Mouse (Mus musculus) limb, embryonic 12.5 days (tissue): ENCODE measurements around the gene Oma1. TPM values are rescaled to one million over a fixed set of nuclear protein-coding genes. Genes with fewer than 3 reads are reported as not detected.

Experiments
- ATAC-seq: fragments of 200-750 bp; cut with Nextera tagmentation; 2 replicates; pipeline ENCODE4 v1.8.0; 2017; ENCODE audit warnings: low read depth, moderate TSS enrichment; ENCODE audit not compliant: insufficient number of reproducible peaks, insufficient read depth, low FRiP score, low TSS enrichment
- H3K27ac ChIP-seq: fragments of 300-500 bp; sonication (generic); 2 replicates; pipeline ENCODE4 v1.5.1; 2016; ENCODE audit warnings: mild to moderate bottlenecking, moderate library complexity
- H3K27me3 ChIP-seq: fragments of 300-500 bp; sonication (generic); 2 replicates; pipeline ENCODE4 v1.6.1; 2016; ENCODE audit warnings: mild to moderate bottlenecking, moderate library complexity
- H3K36me3 ChIP-seq: fragments of 300-500 bp; sonication (generic); 2 replicates; pipeline ENCODE4 v1.6.1; 2016; ENCODE audit warnings: mild to moderate bottlenecking, moderate library complexity
- H3K4me1 ChIP-seq: fragments of 300-500 bp; sonication (generic); replicated peaks from 2 replicates; pipeline ENCODE4 v1.6.1; 2016
- H3K4me2 ChIP-seq: fragments of 300-500 bp; sonication (generic); 2 replicates; pipeline ENCODE4 v1.6.1; 2016; ENCODE audit warnings: mild to moderate bottlenecking, moderate library complexity
- H3K4me3 ChIP-seq: fragments of 300-500 bp; sonication (generic); replicated peaks from 2 replicates; pipeline ENCODE4 v1.5.1; 2016; ENCODE audit warnings: mild to moderate bottlenecking
- H3K9ac ChIP-seq: fragments of 300-500 bp; sonication (generic); replicated peaks from 2 replicates; pipeline ENCODE4 v1.6.1; 2016; ENCODE audit warnings: mild to moderate bottlenecking, moderate library complexity
- H3K9me3 ChIP-seq: fragments of 300-500 bp; sonication (generic); 2 replicates; pipeline ENCODE4 v1.6.1; 2016; ENCODE audit warnings: mild to moderate bottlenecking, moderate library complexity
- WGBS: fragments of 180-500 bp; shearing (Covaris S2); methylation state at CpG from one replicate; pipeline ENCODE4 v1.1.7; 2016; 5-methylcytosine and 5-hydroxymethylcytosine counted together
- polyA plus RNA-seq: library from polyadenylated mRNA; unstranded; fragments of >200 nt; fragmentation: Nextera tagmentation; extraction: Ambion mirVana; gene quantifications from 2 replicates; pipeline ENCODE4 v1.2.1, GENCODE M21; 2016

Gene Oma1
- polyA plus RNA-seq, result 16.3 and 17.6 TPM in 2 replicates

DNA sequence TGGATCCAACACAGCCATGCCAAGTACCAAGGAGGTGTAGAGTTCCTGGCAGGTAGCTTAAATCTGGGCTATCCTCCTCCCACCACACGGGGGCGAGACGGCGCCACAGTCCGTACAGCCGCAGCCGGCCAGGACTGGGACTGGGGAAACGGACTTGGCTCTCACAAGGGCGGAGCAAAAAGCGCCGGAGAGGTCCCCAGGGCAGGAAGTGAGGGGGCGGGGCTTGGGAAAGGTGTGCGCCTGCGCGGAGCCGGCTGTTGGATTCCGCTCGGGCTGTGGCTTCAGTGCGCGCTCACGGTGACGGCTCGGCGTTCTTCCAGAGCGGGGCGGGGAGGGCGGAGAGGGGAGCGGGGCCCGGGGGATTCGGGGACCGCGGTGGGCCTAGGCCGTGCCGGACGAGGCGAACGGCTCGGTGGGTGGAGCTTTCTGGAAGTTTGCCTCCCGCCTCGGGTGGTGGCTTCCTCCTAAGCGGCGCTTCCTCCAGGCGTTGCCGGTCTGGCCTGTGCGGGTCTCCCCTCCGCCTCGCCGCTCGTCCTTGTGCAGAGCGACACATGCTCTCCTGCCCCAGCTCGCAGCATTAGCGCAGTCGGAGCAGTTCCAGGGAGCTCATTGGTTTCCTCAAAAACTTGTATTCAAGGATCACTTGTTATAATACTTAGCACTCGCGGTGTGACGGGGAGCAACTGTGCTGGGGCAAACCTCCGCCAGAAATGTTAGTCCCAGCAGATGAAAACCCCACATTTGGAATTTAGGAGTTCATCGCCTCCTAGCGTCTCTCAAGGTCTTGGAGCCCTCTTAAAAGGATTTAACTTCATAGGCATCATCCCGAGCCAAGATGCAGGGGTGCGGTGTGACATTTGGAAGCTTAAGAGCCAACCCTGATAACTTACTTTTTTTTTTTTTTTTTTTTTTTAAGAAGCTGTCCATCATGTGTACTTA, at the start of gene Oma1:
Oma1 (plus strand) TSS at position 226 of the 939 bp plus-strand sequence.
- peak within 1 kb of the TSS; percentile 63 for H3K4me3 ChIP-seq
- H3K27ac ChIP-seq, result peak within 1 kb of the TSS; percentile 96
- 0 out of 2 replicates have a peak, but pooled peaks cover 4% of the 10 kb centered on the region for H3K4me1 ChIP-seq
- peak; percentile 99 for ATAC-seq
- H3K9ac ChIP-seq, result peak within 1 kb of the TSS; percentile 82
- no peaks in the 10 kb centered on the region for H3K27me3 ChIP-seq
- no peaks in the 10 kb centered on the region for H3K36me3 ChIP-seq
- H3K4me2 ChIP-seq, result peak within 1 kb of the TSS; percentile 56
- whole genome bisulfite sequencing, result under 1% methylated on average over 56 of the region's 61 CpGs
- no peaks in the 10 kb centered on the region for H3K9me3 ChIP-seq

DNA sequence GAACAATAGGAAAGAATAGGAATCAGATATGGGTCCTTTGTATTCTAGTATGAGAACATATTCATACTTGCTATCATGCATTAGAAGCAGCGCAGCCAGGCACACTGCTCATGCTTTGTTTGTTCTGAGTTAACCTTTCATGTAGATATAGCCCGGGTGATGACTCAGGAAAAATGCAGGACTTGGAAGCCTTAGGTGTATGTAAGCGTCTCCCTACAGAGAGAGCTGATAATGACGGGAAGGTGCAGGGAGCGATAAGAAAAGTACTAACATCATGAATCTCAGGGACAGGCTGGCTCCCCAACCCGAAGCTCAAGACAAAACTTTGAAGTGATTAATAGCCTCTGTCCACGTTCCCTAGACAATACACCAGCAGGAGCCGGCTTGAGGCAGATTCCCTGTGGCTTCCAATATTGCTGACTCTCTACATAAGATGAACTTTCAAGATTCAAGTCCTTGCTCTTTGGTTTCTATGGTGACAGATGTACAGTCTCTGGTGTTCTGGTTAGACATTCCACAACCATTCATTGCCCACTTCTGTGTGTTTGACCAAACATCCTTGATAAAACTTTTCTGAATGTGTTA, 49.7 kb upstream of the Oma1 start:
- 46% methylated on average over 8 of the region's 8 CpGs for WGBS

DNA sequence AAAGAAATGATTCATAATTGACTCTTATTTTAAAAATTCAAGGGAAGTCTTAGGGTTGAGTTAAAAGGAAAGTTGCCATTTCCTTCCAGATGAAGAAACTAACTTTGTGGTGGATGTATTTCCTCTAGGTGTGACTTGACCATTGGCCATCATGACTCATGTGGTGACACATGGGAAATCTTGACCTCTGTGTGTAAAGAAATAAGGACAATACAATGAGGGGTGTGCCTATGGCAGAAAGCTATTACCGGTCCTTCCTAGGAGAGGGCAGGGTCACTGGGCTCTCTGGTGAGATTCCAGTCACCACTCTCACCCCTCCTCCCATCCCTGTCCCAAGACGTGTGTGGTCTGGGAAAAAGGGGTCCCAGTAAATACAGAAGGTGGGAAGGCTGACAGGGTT, 48.4 kb upstream of the Oma1 start:
- H3K4me2 ChIP-seq, result no peak overlapping the region

More for the DNA sequence above, 49.7 kb upstream of the Oma1 start:
- Histone ChIP-seq H3K27me3 (no peaks in the 10 kb centered on the region), H3K4me3 (no peak overlapping the region), H3K9me3 (no peaks in the 10 kb centered on the region), H3K4me2 (no peak overlapping the region), H3K27ac (no peak overlapping the region), H3K36me3 (no peaks in the 10 kb centered on the region), H3K9ac (no peak overlapping the region), H3K4me1 (no peaks in the 10 kb centered on the region)
- ATAC-seq, result no peak

DNA sequence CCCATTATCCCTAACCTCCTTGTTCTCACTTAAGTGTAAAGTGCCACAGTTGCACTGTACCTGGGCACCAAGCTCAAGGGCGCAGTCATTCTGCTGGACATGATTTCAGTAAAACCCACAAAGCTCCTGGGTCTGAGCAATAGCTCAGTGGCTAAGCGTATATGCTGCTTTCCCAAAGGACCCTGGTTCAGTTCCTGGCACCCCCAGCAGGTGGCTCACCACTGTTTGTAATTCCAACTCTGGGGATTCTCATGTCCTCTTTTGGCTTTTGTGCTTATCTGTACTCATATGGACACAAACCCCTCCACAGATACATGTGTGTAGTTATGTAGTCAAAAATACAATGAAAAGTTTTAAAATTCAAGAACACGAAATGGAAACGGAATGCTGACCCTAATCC, 44.3 kb upstream of the Oma1 start:
- no peak overlapping the region for H3K9ac ChIP-seq
- no peak overlapping the region for H3K27ac ChIP-seq
- no peaks in the 10 kb centered on the region for H3K4me1 ChIP-seq
- ATAC-seq, result no peak
- no peaks in the 10 kb centered on the region for H3K36me3 ChIP-seq
- H3K9me3 ChIP-seq, result no peaks in the 10 kb centered on the region
- no peaks in the 10 kb centered on the region for H3K27me3 ChIP-seq
- H3K4me3 ChIP-seq, result no peak overlapping the region
- 86% methylated on average over 4 of the region's 4 CpGs for WGBS
- H3K4me2 ChIP-seq, result no peak overlapping the region

More for the DNA sequence above, 48.4 kb upstream of the Oma1 start:
- ATAC-seq, result no peak
- H3K4me1 ChIP-seq, result no peaks in the 10 kb centered on the region
- H3K27ac ChIP-seq, result no peak overlapping the region
- no peak overlapping the region for H3K4me3 ChIP-seq
- H3K36me3 ChIP-seq, result no peaks in the 10 kb centered on the region
- H3K9ac ChIP-seq, result no peak overlapping the region
- WGBS, result 69% methylated on average over 2 of the region's 2 CpGs
- no peaks in the 10 kb centered on the region for H3K9me3 ChIP-seq
- no peaks in the 10 kb centered on the region for H3K27me3 ChIP-seq

DNA sequence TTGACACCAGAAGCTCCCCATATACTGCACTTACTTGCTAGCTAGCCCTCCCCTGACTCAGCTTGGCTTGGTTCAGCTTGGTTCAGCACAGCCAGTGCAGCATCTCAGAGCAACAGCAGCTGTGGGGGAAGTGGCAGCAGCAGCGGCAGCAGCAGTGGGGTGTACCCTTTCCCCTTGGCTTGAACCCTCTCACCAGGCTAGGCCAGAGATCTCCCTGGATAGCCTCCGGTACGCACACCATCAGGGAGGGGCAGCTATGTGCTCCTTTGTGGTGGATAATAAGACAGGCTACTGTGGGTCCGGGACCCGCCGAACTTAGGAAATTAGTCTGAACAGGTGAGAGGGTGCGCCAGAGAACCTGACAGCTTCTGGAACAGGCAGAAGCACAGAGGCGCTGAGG, 40.6 kb upstream of the Oma1 start:
- no peak for ATAC-seq
- Histone ChIP-seq H3K4me1 (no peaks in the 10 kb centered on the region), H3K27me3 (no peaks in the 10 kb centered on the region), H3K9ac (no peak overlapping the region), H3K4me3 (no peak overlapping the region), H3K4me2 (no peak overlapping the region), H3K36me3 (no peaks in the 10 kb centered on the region), H3K27ac (no peak overlapping the region), H3K9me3 (no peaks in the 10 kb centered on the region)
- WGBS, result 62% methylated on average over 8 of the region's 8 CpGs

DNA sequence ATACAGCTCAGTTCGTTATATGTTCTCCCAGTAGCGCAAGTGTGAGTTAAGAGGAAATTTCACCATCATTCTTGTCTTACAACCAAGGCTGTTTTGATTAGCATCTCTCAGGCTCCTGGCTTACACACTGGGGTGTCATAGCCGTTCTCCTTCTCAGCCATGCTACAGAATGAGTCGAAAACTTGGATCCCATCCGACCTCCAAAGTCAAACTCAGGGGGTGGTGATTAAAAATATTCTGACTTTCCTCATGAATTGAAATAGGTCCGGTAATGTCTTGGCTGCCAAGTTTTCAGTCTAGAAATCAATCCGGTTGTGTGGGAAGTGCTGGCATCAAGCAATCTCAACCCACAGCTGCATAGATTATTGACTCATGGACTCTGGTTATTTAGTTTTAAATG, 25.3 kb upstream of the Oma1 start:
- Histone ChIP-seq H3K9me3 (no peaks in the 10 kb centered on the region), H3K27me3 (no peaks in the 10 kb centered on the region), H3K4me3 (no peak overlapping the region), H3K27ac (no peak overlapping the region), H3K9ac (no peak overlapping the region), H3K36me3 (no peaks in the 10 kb centered on the region), H3K4me2 (no peak overlapping the region), H3K4me1 (no peaks in the 10 kb centered on the region)
- ATAC-seq, result no peak
- 82% methylated on average over 7 of the region's 7 CpGs for WGBS

DNA sequence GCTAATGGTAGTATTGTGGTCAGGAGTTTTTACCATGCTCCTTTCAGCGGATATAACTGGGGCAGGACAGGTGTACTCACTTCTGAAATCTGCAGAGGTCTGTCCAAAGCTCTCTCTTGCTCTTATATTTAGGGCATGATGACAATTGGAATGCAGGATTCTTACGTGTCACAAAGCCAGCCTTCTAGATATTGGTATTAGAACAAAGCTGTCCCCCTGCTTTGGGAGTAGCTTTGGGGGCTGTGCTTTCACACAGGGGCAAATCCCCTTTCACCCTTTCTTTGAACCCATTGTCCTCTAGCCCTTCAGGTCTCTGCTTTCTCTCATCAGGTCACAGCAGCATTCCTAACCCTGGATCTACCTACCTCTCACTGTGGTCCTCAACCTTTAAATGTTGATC, 22.8 kb upstream of the Oma1 start, which contains the start of gene 4921539E11Rik:
4921539E11Rik (minus strand) TSS at position 101 of the 400 bp plus-strand sequence.
- H3K9ac ChIP-seq, result no peak within 1 kb of the TSS
- no peak within 1 kb of the TSS for H3K4me2 ChIP-seq
- H3K27me3 ChIP-seq, result no peaks in the 10 kb centered on the region
- no peak for ATAC-seq
- H3K4me3 ChIP-seq, result no peak within 1 kb of the TSS
- no peaks in the 10 kb centered on the region for H3K36me3 ChIP-seq
- H3K4me1 ChIP-seq, result no peaks in the 10 kb centered on the region
- WGBS, result 81% methylated on average over 2 of the region's 2 CpGs
- no peak within 1 kb of the TSS for H3K27ac ChIP-seq
- H3K9me3 ChIP-seq, result no peaks in the 10 kb centered on the region

DNA sequence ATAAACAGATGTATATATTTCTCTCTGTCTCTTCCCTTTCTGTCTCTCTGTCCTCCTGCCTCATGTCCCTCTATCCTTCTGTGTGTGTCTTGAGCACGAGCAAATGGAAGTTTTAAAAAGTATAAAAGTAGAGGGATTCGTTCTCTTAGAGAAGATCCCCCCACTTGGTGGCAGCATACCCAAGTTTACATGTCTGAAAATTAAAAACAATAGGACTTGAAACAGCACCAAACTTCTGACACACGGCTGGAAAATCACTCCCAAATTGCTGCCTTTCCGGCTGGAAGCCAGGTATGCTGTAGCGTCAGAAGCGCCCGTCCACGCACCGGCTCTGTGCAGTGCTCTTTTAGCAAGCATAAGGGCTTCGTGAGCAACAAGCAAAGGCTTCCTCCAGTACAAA, 14.3 kb upstream of the Oma1 start:
- H3K4me3 ChIP-seq, result no peak overlapping the region
- ATAC-seq, result no peak
- no peaks in the 10 kb centered on the region for H3K27me3 ChIP-seq
- H3K9me3 ChIP-seq, result no peaks in the 10 kb centered on the region
- H3K27ac ChIP-seq, result no peak overlapping the region
- no peak overlapping the region for H3K4me2 ChIP-seq
- H3K36me3 ChIP-seq, result no peaks in the 10 kb centered on the region
- no peak overlapping the region for H3K9ac ChIP-seq
- H3K4me1 ChIP-seq, result no peaks in the 10 kb centered on the region
- 74% methylated on average over 10 of the region's 10 CpGs for WGBS

DNA sequence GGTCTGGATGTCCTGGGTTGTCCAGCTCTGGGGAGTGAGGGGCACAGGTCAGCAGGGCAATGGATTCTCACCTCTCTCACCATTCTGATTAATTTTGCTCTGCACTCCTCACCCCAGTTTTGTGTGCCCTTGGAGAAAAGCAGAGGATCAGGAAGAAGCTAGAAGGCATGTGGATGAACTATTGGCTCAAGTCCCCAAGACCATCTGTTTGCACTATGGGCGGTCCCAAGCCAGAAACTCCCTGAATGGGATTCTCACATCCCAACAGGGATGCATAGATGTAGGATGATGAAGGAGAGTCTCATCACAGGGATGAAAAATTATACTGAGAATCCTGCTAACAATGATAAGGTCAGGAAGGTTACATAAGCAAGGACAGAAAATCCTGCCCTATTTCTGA, 9.8 kb upstream of the Oma1 start:
- Histone ChIP-seq H3K9me3 (no peaks in the 10 kb centered on the region), H3K27ac (no peak overlapping the region), H3K4me1 (no peaks in the 10 kb centered on the region), H3K9ac (no peak overlapping the region), H3K36me3 (no peaks in the 10 kb centered on the region), H3K27me3 (no peaks in the 10 kb centered on the region), H3K4me2 (no peak overlapping the region), H3K4me3 (no peak overlapping the region)
- ATAC-seq, result no peak
- WGBS, result 86% methylated on average over 1 of the region's 1 CpGs

DNA sequence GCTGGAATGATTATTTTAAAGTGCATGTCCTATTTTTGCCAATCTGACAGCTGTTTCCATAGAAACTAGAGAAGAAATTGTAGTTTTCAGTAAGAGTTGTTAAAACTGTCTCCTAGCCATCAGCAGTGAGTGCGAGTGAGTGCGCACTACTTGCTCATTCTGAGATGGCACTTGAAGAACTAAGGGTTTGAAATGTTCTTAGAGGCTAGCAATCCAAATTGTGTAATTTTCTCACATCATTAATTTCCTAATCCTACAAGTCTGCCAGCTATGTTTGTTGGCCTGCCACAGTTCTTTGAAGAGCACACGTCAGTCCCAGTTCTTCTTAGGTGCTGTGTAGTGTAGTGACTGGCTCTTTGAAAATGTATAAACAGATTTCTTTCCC, 906 bp downstream of the Oma1 start:
- Histone ChIP-seq H3K4me1 (0 out of 2 replicates have a peak, but pooled peaks cover 4% of the 10 kb centered on the region), H3K27ac (no peak overlapping the region), H3K36me3 (no peaks in the 10 kb centered on the region), H3K9me3 (no peaks in the 10 kb centered on the region), H3K4me3 (peak overlapping the region; percentile 63), H3K27me3 (no peaks in the 10 kb centered on the region), H3K9ac (no peak overlapping the region), H3K4me2 (peak overlapping the region; percentile 56)
- ATAC-seq, result no peak
- 45% methylated on average over 3 of the region's 3 CpGs for WGBS

DNA sequence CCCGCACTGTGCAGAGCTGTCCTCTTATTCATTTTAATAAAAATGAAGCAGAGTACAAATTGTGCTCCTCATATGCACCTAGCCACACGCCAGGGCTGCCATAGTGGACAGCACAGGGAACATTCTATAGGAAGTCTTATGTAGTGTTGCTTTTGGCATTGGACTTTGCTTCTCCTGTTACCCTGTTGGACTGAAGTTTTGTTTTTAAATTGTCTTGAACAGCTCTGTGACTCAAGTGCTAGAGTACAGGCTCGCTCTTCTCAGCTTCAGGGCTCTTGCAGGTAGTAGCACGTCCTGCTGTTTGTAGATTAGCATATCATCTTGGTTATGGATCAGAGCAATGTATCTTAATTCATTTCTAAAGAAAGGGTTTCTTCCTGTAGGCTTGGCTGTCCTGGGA, 2.2 kb downstream of the Oma1 start:
- no peak for ATAC-seq
- Histone ChIP-seq H3K36me3 (no peaks in the 10 kb centered on the region), H3K27ac (no peak overlapping the region), H3K4me2 (no peak overlapping the region), H3K27me3 (no peaks in the 10 kb centered on the region), H3K9me3 (no peaks in the 10 kb centered on the region), H3K4me3 (no peak overlapping the region), H3K9ac (no peak overlapping the region), H3K4me1 (0 out of 2 replicates have a peak, but pooled peaks cover 4% of the 10 kb centered on the region)
- 87% methylated on average over 4 of the region's 4 CpGs for WGBS
